Mouse (Mus musculus) G1E (cell line): ENCODE data around the gene Dpp8.

Source experiments
- CTCF ChIP-seq: IDR thresholded peaks from 2 replicates; pipeline ENCODE4 v1.5.1; 2012; ENCODE audit warnings: low read depth, low read length, inconsistent platforms, mixed read lengths
- GATA1 ChIP-seq: IDR thresholded peaks from 2 replicates; pipeline ENCODE4 v1.6.1; 2012; ENCODE audit warnings: borderline replicate concordance, low read length, inconsistent platforms, mixed read lengths
- GATA2 ChIP-seq: IDR thresholded peaks from 2 replicates; pipeline ENCODE4 v1.6.1; 2012; ENCODE audit warnings: low read depth, low read length, inconsistent platforms, borderline replicate concordance
- TAL1 ChIP-seq: conservative IDR thresholded peaks from 2 replicates; pipeline ENCODE4 v1.6.1; 2012; ENCODE audit warnings: low read depth, low read length, inconsistent platforms, mixed read lengths

- TF ChIP-seq TAL1 (no peak), CTCF (peak; percentile 88), GATA1 (no peak), GATA2 (no peak)
These were observed at the start of gene Dpp8 for GRCm38 (mm10) chr9:65032269-65033108.
